Mouse (Mus musculus): ENCODE data around the gene Wbp11. TPM values are rescaled to one million over a fixed set of nuclear protein-coding genes. Genes with fewer than 3 reads are reported as not detected.
A peak's percentile ranks its signal among the peaks of the same experiment; 100 is the strongest.

The Wbp11 gene
- polyA plus RNA-seq, 1 experiment from 2014 or later, result 74.7 TPM

GRCm38 (mm10) chr6:136809077-136809476, 19.0 kb downstream of the Wbp11 start:
- WGBS, result 38% methylated on average over 14 of the region's 14 CpGs
- H3K9ac ChIP-seq, result peak overlapping the region; percentile 66
- peak overlapping the region; percentile 79 for H3K4me3 ChIP-seq (replicated peaks; ENCODE audit: low read length)

GRCm38 (mm10) chr6:136808631-136809046, 19.4 kb downstream of the Wbp11 start:
- H3K4me3 ChIP-seq (replicated peaks; ENCODE audit: low read length), result peak overlapping the region; percentile 79
- 3% methylated on average over 28 of the region's 28 CpGs for WGBS
- DNase-seq (ENCODE audit: low spot score), result no peak
- H3K36me3 ChIP-seq (replicated peaks; ENCODE audit: control insufficient read depth, insufficient read depth), result peaks cover 18% of the 10 kb centered on the region
- H3K27ac ChIP-seq, result 0 out of 2 replicates have a peak overlapping the region, but pooled peaks have one; percentile 45
- no peaks in the 10 kb centered on the region for H3K27me3 ChIP-seq (ENCODE audit: control insufficient read depth, insufficient read depth, low read length)
- ATAC-seq (ENCODE audit: low FRiP score), result peak; percentile 5; the same call in 1 of the 2 replicates
- no peaks in the 10 kb centered on the region for H3K9me3 ChIP-seq (ENCODE audit: control insufficient read depth, low read length)
- peak overlapping the region; percentile 95 for H3K4me2 ChIP-seq (replicated peaks)
- peak overlapping the region; percentile 66 for H3K9ac ChIP-seq
- H3K4me1 ChIP-seq (replicated peaks; ENCODE audit: control insufficient read depth, insufficient read depth, low read length), result peaks cover 19% of the 10 kb centered on the region

More at GRCm38 (mm10) chr6:136809077-136809476, 19.0 kb downstream of the Wbp11 start:
- ATAC-seq (ENCODE audit: low FRiP score) (no peak), DNase-seq (ENCODE audit: low spot score) (no peak)
- Histone ChIP-seq H3K4me1 (replicated peaks; ENCODE audit: control insufficient read depth, insufficient read depth, low read length) (peaks cover 19% of the 10 kb centered on the region), H3K4me2 (replicated peaks) (peak overlapping the region; percentile 95), H3K9me3 (ENCODE audit: control insufficient read depth, low read length) (no peaks in the 10 kb centered on the region), H3K27ac (no peak overlapping the region), H3K27me3 (ENCODE audit: control insufficient read depth, insufficient read depth, low read length) (no peaks in the 10 kb centered on the region), H3K36me3 (replicated peaks; ENCODE audit: control insufficient read depth, insufficient read depth) (peaks cover 23% of the 10 kb centered on the region)

- peak within 1 kb of the TSS; percentile 79 for H3K4me3 ChIP-seq (replicated peaks; ENCODE audit: low read length)
- H3K9ac ChIP-seq, result peak within 1 kb of the TSS; percentile 66
- H3K4me1 ChIP-seq (replicated peaks; ENCODE audit: control insufficient read depth, insufficient read depth, low read length), result peaks cover 25% of the 10 kb centered on the region
- DNase-seq (ENCODE audit: low spot score), result peak; percentile 98
- H3K27ac ChIP-seq, result peak within 1 kb of the TSS; percentile 45
- under 1% methylated on average over 34 of the region's 34 CpGs for WGBS
- H3K27me3 ChIP-seq (ENCODE audit: control insufficient read depth, insufficient read depth, low read length), result no peaks in the 10 kb centered on the region
- no peaks in the 10 kb centered on the region for H3K9me3 ChIP-seq (ENCODE audit: control insufficient read depth, low read length)
- H3K4me2 ChIP-seq (replicated peaks), result peak within 1 kb of the TSS; percentile 95
- peaks cover 12% of the 10 kb centered on the region for H3K36me3 ChIP-seq (replicated peaks; ENCODE audit: control insufficient read depth, insufficient read depth)
- peak; percentile 86 for ATAC-seq (ENCODE audit: low FRiP score)
These were observed 20.0 kb downstream of the Wbp11 start, which contains the start of gene H2afj for GRCm38 (mm10) chr6:136808014-136808417. H2afj (plus strand) TSS chr6:136808244.

GRCm38 (mm10) chr6:136807395-136808013, 20.5 kb downstream of the Wbp11 start:
- Histone ChIP-seq H3K4me2 (replicated peaks) (peak overlapping the region; percentile 95), H3K4me3 (replicated peaks; ENCODE audit: low read length) (peak overlapping the region; percentile 79), H3K9me3 (ENCODE audit: control insufficient read depth, low read length) (no peaks in the 10 kb centered on the region), H3K27ac (peak overlapping the region; percentile 44), H3K27me3 (ENCODE audit: control insufficient read depth, insufficient read depth, low read length) (no peaks in the 10 kb centered on the region), H3K4me1 (replicated peaks; ENCODE audit: control insufficient read depth, insufficient read depth, low read length) (peaks cover 28% of the 10 kb centered on the region), H3K9ac (peak overlapping the region; percentile 52; the same call in 1 of the 2 replicates), H3K36me3 (replicated peaks; ENCODE audit: control insufficient read depth, insufficient read depth) (peaks cover 7% of the 10 kb centered on the region)
- 25% methylated on average over 18 of the region's 18 CpGs for WGBS
- ATAC-seq (ENCODE audit: low FRiP score) (no peak), DNase-seq (ENCODE audit: low spot score) (no peak)

- H3K4me3 ChIP-seq (replicated peaks; ENCODE audit: low read length), result no peak overlapping the region
These were observed 21.2 kb downstream of the Wbp11 start for GRCm38 (mm10) chr6:136806819-136807218.

GRCm38 (mm10) chr6:136805409-136805775, 22.6 kb downstream of the Wbp11 start:
- H3K36me3 ChIP-seq (replicated peaks; ENCODE audit: control insufficient read depth, insufficient read depth), result no peaks in the 10 kb centered on the region
- WGBS, result 93% methylated on average over 1 of the region's 1 CpGs

More at GRCm38 (mm10) chr6:136806819-136807218, 21.2 kb downstream of the Wbp11 start:
- Histone ChIP-seq H3K4me2 (replicated peaks) (no peak overlapping the region), H3K4me1 (replicated peaks; ENCODE audit: control insufficient read depth, insufficient read depth, low read length) (peaks cover 28% of the 10 kb centered on the region), H3K36me3 (replicated peaks; ENCODE audit: control insufficient read depth, insufficient read depth) (0 out of 2 replicates have a peak, but pooled peaks cover under 1% of the 10 kb centered on the region), H3K9me3 (ENCODE audit: control insufficient read depth, low read length) (no peaks in the 10 kb centered on the region), H3K27ac (no peak overlapping the region), H3K27me3 (ENCODE audit: control insufficient read depth, insufficient read depth, low read length) (no peaks in the 10 kb centered on the region), H3K9ac (no peak overlapping the region)
- ATAC-seq (ENCODE audit: low FRiP score) (no peak), DNase-seq (ENCODE audit: low spot score) (no peak)
- 76% methylated on average over 5 of the region's 5 CpGs for WGBS

GRCm38 (mm10) chr6:136804705-136805408, 23.2 kb downstream of the Wbp11 start:
- Histone ChIP-seq H3K4me2 (replicated peaks) (peak overlapping the region; percentile 72), H3K27me3 (ENCODE audit: control insufficient read depth, insufficient read depth, low read length) (no peaks in the 10 kb centered on the region), H3K27ac (peak overlapping the region; percentile 100), H3K4me3 (replicated peaks; ENCODE audit: low read length) (peak overlapping the region; percentile 75), H3K9ac (peak overlapping the region; percentile 87), H3K4me1 (replicated peaks; ENCODE audit: control insufficient read depth, insufficient read depth, low read length) (peaks cover 25% of the 10 kb centered on the region), H3K9me3 (ENCODE audit: control insufficient read depth, low read length) (no peaks in the 10 kb centered on the region), H3K36me3 (replicated peaks; ENCODE audit: control insufficient read depth, insufficient read depth) (no peaks in the 10 kb centered on the region)
- ATAC-seq (ENCODE audit: low FRiP score) (no peak), DNase-seq (ENCODE audit: low spot score) (no peak)
- 34% methylated on average over 9 of the region's 9 CpGs for WGBS

More at GRCm38 (mm10) chr6:136805409-136805775, 22.6 kb downstream of the Wbp11 start:
- Histone ChIP-seq H3K27ac (no peak overlapping the region), H3K4me2 (replicated peaks) (0 out of 2 replicates have a peak overlapping the region, but pooled peaks have one; percentile 72), H3K9ac (no peak overlapping the region), H3K4me1 (replicated peaks; ENCODE audit: control insufficient read depth, insufficient read depth, low read length) (peaks cover 28% of the 10 kb centered on the region), H3K9me3 (ENCODE audit: control insufficient read depth, low read length) (no peaks in the 10 kb centered on the region), H3K27me3 (ENCODE audit: control insufficient read depth, insufficient read depth, low read length) (no peaks in the 10 kb centered on the region), H3K4me3 (replicated peaks; ENCODE audit: low read length) (no peak overlapping the region)
- DNase-seq (ENCODE audit: low spot score), result no peak
- ATAC-seq (ENCODE audit: low FRiP score), result no peak

GRCm38 (mm10) chr6:136803739-136804633, 24.0 kb downstream of the Wbp11 start, which contains the start of gene Hist4h4:
Hist4h4 (minus strand) TSS chr6:136804415.
- no peaks in the 10 kb centered on the region for H3K27me3 ChIP-seq (ENCODE audit: control insufficient read depth, insufficient read depth, low read length)
- no peaks in the 10 kb centered on the region for H3K9me3 ChIP-seq (ENCODE audit: control insufficient read depth, low read length)
- ATAC-seq (ENCODE audit: low FRiP score) (peak; percentile 78), DNase-seq (ENCODE audit: low spot score) (peak; percentile 97)
- WGBS, result under 1% methylated on average over 50 of the region's 50 CpGs
- H3K4me2 ChIP-seq (replicated peaks), result peak within 1 kb of the TSS; percentile 72
- peak within 1 kb of the TSS; percentile 100 for H3K27ac ChIP-seq
- peak within 1 kb of the TSS; percentile 75 for H3K4me3 ChIP-seq (replicated peaks; ENCODE audit: low read length)
- H3K9ac ChIP-seq, result peak within 1 kb of the TSS; percentile 87
- H3K36me3 ChIP-seq (replicated peaks; ENCODE audit: control insufficient read depth, insufficient read depth), result no peaks in the 10 kb centered on the region
- peaks cover 17% of the 10 kb centered on the region for H3K4me1 ChIP-seq (replicated peaks; ENCODE audit: control insufficient read depth, insufficient read depth, low read length)

Data from hindbrain, embryonic 14.5 days (tissue).